Mouse (Mus musculus): ENCODE measurements at regions not wholly inside any gene's neighbourhood (a gene's known extent, or its start where the extent isn't known, plus 50 kb on each side); places are given as distances from the start of the nearest gene placed in this dataset.

GRCm38 (mm10) chr1:42527746-42528476, 167.7 kb upstream of the Pou3f3 start:
- Histone ChIP-seq H3K4me2 (ENCODE audit: low read depth, low read length) (no peak overlapping the region), H3K9ac (replicated peaks; ENCODE audit: low read length) (no peak overlapping the region), H3K4me1 (ENCODE audit: control insufficient read depth, insufficient read depth, low read length) (no peaks in the 10 kb centered on the region), H3K4me3 (ENCODE audit: low read depth, low read length) (no peak overlapping the region), H3K27ac (replicated peaks; ENCODE audit: low read depth, low read length) (no peak overlapping the region), H3K36me3 (replicated peaks; ENCODE audit: control insufficient read depth, insufficient read depth, low read depth, low read length) (no peaks in the 10 kb centered on the region), H3K27me3 (ENCODE audit: control insufficient read depth, insufficient read depth, low read length) (no peaks in the 10 kb centered on the region), H3K9me3 (replicated peaks; ENCODE audit: control insufficient read depth, low read length) (no peaks in the 10 kb centered on the region)
- no peak for DNase-seq (ENCODE audit: low spot score)
- no peak for ATAC-seq (replicated peaks; ENCODE audit: insufficient number of reproducible peaks, low FRiP score, low TSS enrichment, low read depth)
- WGBS = 71% methylated on average over 11 of the region's 11 CpGs

- H3K9me3 ChIP-seq (replicated peaks; ENCODE audit: control insufficient read depth, low read length) = no peaks in the 10 kb centered on the region
- no peaks in the 10 kb centered on the region for H3K4me1 ChIP-seq (ENCODE audit: control insufficient read depth, insufficient read depth, low read length)
- no peaks in the 10 kb centered on the region for H3K27me3 ChIP-seq (ENCODE audit: control insufficient read depth, insufficient read depth, low read length)
- H3K4me3 ChIP-seq (ENCODE audit: low read depth, low read length) = no peak overlapping the region
- no peak overlapping the region for H3K27ac ChIP-seq (replicated peaks; ENCODE audit: low read depth, low read length)
- no peaks in the 10 kb centered on the region for H3K36me3 ChIP-seq (replicated peaks; ENCODE audit: control insufficient read depth, insufficient read depth, low read depth, low read length)
- no peak for ATAC-seq (replicated peaks; ENCODE audit: insufficient number of reproducible peaks, low FRiP score, low TSS enrichment, low read depth)
- H3K4me2 ChIP-seq (ENCODE audit: low read depth, low read length) = no peak overlapping the region
- WGBS = 84% methylated on average over 6 of the region's 6 CpGs
- no peak for DNase-seq (ENCODE audit: low spot score)
- no peak overlapping the region for H3K9ac ChIP-seq (replicated peaks; ENCODE audit: low read length)
Observed at GRCm38 (mm10) chr1:42532908-42533307, 162.7 kb upstream of the Pou3f3 start.

GRCm38 (mm10) chr1:42539066-42539539, 156.5 kb upstream of the Pou3f3 start:
- H3K27me3 ChIP-seq (ENCODE audit: control insufficient read depth, insufficient read depth, low read length) = no peaks in the 10 kb centered on the region
- ATAC-seq (replicated peaks; ENCODE audit: insufficient number of reproducible peaks, low FRiP score, low TSS enrichment, low read depth) (no peak), DNase-seq (ENCODE audit: low spot score) (no peak)
- H3K4me1 ChIP-seq (ENCODE audit: control insufficient read depth, insufficient read depth, low read length) = no peaks in the 10 kb centered on the region
- no peak overlapping the region for H3K27ac ChIP-seq (replicated peaks; ENCODE audit: low read depth, low read length)
- WGBS = 52% methylated on average over 18 of the region's 18 CpGs
- no peak overlapping the region for H3K4me2 ChIP-seq (ENCODE audit: low read depth, low read length)
- no peaks in the 10 kb centered on the region for H3K36me3 ChIP-seq (replicated peaks; ENCODE audit: control insufficient read depth, insufficient read depth, low read depth, low read length)
- no peak overlapping the region for H3K4me3 ChIP-seq (ENCODE audit: low read depth, low read length)
- no peaks in the 10 kb centered on the region for H3K9me3 ChIP-seq (replicated peaks; ENCODE audit: control insufficient read depth, low read length)
- no peak overlapping the region for H3K9ac ChIP-seq (replicated peaks; ENCODE audit: low read length)

DNA sequence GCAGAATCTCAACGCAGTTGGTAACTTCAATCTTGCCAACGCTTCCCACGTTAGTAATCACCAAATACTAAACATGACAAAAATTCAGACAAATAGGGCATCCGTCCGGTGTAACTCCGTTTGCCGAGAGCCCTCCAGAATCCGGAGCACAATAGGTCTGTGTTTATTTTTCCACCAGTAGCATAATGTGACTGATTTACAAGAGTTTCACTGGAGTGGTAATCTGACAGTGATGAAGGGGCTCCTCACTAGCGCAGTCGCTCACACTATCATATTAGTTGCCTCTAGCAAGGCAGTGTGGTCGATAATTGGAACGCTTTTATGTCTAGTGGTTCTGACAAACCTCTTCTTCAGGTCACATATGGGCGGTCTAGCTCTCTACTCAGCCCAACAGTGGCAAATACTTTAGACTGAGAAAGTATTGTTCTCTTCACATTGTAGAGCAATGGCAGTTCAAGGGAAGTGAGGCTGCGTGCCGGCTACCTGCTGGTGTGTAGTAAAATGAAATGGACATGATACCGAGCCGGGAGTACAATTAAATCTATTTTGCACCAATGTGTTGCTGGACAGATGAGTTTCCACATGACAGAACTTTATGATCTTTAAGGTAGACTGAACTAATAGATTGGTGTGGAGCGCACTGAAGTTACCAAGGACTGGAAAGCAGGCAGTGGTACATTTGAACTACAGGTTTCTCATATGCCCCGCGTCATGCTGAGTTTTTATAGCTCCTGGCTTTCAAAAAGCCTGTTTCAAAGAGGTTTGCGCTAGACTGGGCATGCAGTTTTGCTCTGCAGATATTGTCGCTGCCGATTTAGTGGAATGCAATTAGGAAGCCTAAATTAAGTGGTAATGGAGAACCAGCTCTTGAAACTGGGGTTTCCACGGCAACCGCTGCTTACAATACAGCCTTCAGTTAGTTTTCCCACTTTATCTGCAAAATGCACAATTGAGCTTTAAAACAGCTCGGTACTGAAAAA, 155.7 kb upstream of the Pou3f3 start:
- H3K4me2 ChIP-seq (ENCODE audit: low read depth, low read length) = no peak overlapping the region
- H3K27me3 ChIP-seq (ENCODE audit: control insufficient read depth, insufficient read depth, low read length) = no peaks in the 10 kb centered on the region
- no peaks in the 10 kb centered on the region for H3K36me3 ChIP-seq (replicated peaks; ENCODE audit: control insufficient read depth, insufficient read depth, low read depth, low read length)
- WGBS = 62% methylated on average over 26 of the region's 26 CpGs
- no peak overlapping the region for H3K27ac ChIP-seq (replicated peaks; ENCODE audit: low read depth, low read length)
- ATAC-seq (replicated peaks; ENCODE audit: insufficient number of reproducible peaks, low FRiP score, low TSS enrichment, low read depth) (peak; percentile 61), DNase-seq (ENCODE audit: low spot score) (peak; percentile 70)
- H3K9ac ChIP-seq (replicated peaks; ENCODE audit: low read length) = no peak overlapping the region
- no peaks in the 10 kb centered on the region for H3K4me1 ChIP-seq (ENCODE audit: control insufficient read depth, insufficient read depth, low read length)
- H3K4me3 ChIP-seq (ENCODE audit: low read depth, low read length) = no peak overlapping the region
- no peaks in the 10 kb centered on the region for H3K9me3 ChIP-seq (replicated peaks; ENCODE audit: control insufficient read depth, low read length)

DNA sequence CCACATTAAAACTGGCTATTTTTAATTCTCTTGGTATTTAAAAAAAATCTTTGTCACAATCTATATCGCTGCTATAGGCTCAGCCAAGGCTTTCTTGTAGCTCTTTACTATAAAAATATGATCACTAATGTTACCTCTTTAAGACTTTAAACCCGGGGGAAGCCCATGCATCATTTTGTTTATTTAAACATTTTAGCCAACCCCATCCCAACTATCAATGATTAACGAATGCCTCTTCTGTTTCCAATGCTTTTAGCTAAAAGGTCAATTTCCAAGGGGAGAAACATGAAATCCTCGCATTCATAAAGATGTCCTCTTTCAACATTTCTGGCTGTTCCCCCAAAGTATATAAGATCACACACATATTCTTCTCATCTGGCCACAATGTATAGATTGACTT, 153.6 kb upstream of the Pou3f3 start:
- ATAC-seq (replicated peaks; ENCODE audit: insufficient number of reproducible peaks, low FRiP score, low TSS enrichment, low read depth) (no peak), DNase-seq (ENCODE audit: low spot score) (no peak)
- Histone ChIP-seq H3K27me3 (ENCODE audit: control insufficient read depth, insufficient read depth, low read length) (no peaks in the 10 kb centered on the region), H3K9me3 (replicated peaks; ENCODE audit: control insufficient read depth, low read length) (no peaks in the 10 kb centered on the region), H3K4me1 (ENCODE audit: control insufficient read depth, insufficient read depth, low read length) (no peaks in the 10 kb centered on the region), H3K4me2 (ENCODE audit: low read depth, low read length) (no peak overlapping the region), H3K9ac (replicated peaks; ENCODE audit: low read length) (no peak overlapping the region), H3K4me3 (ENCODE audit: low read depth, low read length) (no peak overlapping the region), H3K36me3 (replicated peaks; ENCODE audit: control insufficient read depth, insufficient read depth, low read depth, low read length) (no peaks in the 10 kb centered on the region), H3K27ac (replicated peaks; ENCODE audit: low read depth, low read length) (no peak overlapping the region)
- 76% methylated on average over 4 of the region's 4 CpGs for WGBS

DNA sequence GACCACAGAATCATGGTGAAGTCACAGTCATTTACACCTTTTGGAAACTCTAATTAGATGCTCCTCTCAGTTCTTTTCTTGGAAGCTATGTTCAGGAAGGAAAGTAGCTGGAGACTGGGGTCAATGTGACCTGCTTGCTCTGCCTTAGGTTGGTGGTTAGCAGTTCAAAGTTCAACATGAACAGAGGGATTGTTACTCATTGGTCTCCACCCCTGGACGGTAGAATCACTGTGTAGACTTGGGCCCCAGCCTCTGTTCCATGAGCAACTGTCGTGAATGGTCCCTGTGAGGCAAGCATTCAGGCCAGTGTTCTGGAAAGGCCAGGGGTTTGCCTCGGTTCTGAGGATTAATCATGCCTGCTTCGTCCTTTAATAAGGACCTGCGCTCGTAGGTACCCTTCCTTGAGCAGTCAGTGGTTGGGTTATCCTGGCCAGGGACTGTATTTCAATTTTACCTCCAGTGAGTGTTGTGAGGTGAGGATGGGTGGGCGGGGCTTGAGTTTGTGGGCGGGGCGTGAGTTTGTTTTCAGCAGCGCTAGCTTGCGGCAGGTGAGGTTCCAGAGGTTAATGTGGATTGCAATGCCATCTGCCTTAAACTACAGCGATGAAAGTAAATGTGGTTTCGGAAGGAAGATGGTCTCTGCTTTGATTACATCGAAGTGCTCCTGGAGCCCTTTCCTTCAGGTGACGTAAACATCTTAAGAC, 152.6 kb upstream of the Pou3f3 start:
- no peak overlapping the region for H3K27ac ChIP-seq (replicated peaks; ENCODE audit: low read depth, low read length)
- no peak overlapping the region for H3K4me3 ChIP-seq (ENCODE audit: low read depth, low read length)
- no peak overlapping the region for H3K9ac ChIP-seq (replicated peaks; ENCODE audit: low read length)
- no peak for DNase-seq (ENCODE audit: low spot score)
- ATAC-seq (replicated peaks; ENCODE audit: insufficient number of reproducible peaks, low FRiP score, low TSS enrichment, low read depth) = no peak
- no peaks in the 10 kb centered on the region for H3K36me3 ChIP-seq (replicated peaks; ENCODE audit: control insufficient read depth, insufficient read depth, low read depth, low read length)
- no peaks in the 10 kb centered on the region for H3K9me3 ChIP-seq (replicated peaks; ENCODE audit: control insufficient read depth, low read length)
- H3K4me1 ChIP-seq (ENCODE audit: control insufficient read depth, insufficient read depth, low read length) = no peaks in the 10 kb centered on the region
- no peaks in the 10 kb centered on the region for H3K27me3 ChIP-seq (ENCODE audit: control insufficient read depth, insufficient read depth, low read length)
- WGBS = 37% methylated on average over 15 of the region's 15 CpGs
- H3K4me2 ChIP-seq (ENCODE audit: low read depth, low read length) = no peak overlapping the region

GRCm38 (mm10) chr1:42546879-42547278, 148.7 kb upstream of the Pou3f3 start:
- Histone ChIP-seq H3K27ac (replicated peaks; ENCODE audit: low read depth, low read length) (no peak overlapping the region), H3K4me2 (ENCODE audit: low read depth, low read length) (no peak overlapping the region), H3K27me3 (ENCODE audit: control insufficient read depth, insufficient read depth, low read length) (no peaks in the 10 kb centered on the region), H3K4me1 (ENCODE audit: control insufficient read depth, insufficient read depth, low read length) (no peaks in the 10 kb centered on the region), H3K9ac (replicated peaks; ENCODE audit: low read length) (no peak overlapping the region), H3K36me3 (replicated peaks; ENCODE audit: control insufficient read depth, insufficient read depth, low read depth, low read length) (no peaks in the 10 kb centered on the region), H3K9me3 (replicated peaks; ENCODE audit: control insufficient read depth, low read length) (no peaks in the 10 kb centered on the region), H3K4me3 (ENCODE audit: low read depth, low read length) (no peak overlapping the region)
- no peak for ATAC-seq (replicated peaks; ENCODE audit: insufficient number of reproducible peaks, low FRiP score, low TSS enrichment, low read depth)
- DNase-seq (ENCODE audit: low spot score) = no peak
- WGBS = 89% methylated on average over 3 of the region's 3 CpGs
